Mouse (Mus musculus): Measurements from ENCODE around the gene Stab2.

Stab2 gene

GRCm38 (mm10) chr10:86826929-86827328 lies 180.9 kb downstream of the Stab2 start:
- no peak for DNase-seq (ENCODE audit: low spot score in 2 of 2)

DNA sequence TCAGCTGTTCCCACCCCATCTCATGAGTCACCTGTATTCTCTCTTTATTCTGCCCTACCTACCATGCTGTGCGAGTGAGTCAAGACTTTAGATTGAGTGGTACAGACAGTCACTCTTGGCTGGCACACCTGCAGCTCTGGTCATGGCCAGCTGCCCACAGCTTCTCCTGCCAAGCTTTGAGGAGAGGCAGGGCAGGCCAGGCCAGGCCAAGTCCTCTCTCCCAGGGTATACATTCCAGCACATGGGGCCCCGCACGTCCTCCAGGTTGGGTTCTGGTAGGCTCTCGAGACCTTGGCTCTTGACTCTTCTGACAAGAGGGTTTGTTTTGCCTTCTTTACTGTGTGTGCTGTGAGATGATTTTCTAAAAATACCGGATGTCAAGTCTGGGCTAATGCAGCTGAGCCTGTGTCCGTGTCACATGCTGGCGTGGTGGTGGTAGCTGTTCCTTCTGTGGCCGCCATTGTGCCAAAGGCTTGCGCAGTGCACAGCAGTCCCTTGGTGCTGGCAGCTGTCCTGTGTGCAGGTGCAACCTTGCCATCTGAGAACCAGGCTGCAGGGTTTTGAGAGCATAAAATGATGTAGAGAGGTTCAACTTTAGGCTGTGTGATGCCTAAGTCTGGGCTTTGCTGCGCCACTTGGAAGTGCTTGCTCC lies 181.8 kb downstream of the Stab2 start:
- DNase-seq (ENCODE audit: low spot score in 2 of 2) = no peak

- no peak for DNase-seq (ENCODE audit: low spot score in 2 of 2)
Observed at GRCm38 (mm10) chr10:86824871-86825270, 183.0 kb downstream of the Stab2 start.

- no peak for DNase-seq (ENCODE audit: low spot score in 2 of 2)
Observed at GRCm38 (mm10) chr10:86824093-86824492, 183.7 kb downstream of the Stab2 start.

- DNase-seq (ENCODE audit: low spot score in 2 of 2) = no peak
Observed at GRCm38 (mm10) chr10:86821014-86821413, 186.8 kb downstream of the Stab2 start.

DNA sequence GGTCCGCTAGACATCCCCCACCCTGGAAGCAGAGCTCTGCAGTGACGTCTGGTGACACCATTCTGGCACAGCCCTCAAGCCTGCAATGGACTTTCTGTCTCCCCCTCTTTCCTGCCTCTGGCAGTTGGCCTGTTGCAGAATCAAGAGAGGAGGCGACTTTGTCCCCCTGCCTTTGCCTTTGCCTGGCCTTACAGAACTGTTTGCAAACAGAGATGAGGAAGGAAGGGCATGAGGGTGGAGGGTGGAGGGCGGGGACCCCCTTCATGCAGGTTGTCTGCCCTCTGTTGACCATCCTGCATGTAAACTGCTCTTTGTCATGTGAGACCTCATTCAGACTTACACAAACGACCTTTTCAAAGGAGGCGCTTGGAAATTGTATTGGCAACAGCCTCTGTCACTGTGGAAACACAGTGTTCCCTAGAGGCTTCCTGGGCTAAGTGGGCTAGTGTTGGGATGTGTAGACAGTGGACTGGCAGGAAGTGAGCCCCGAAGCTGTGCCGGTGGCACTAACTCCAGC lies 188.1 kb downstream of the Stab2 start:
- DNase-seq (ENCODE audit: low spot score in 2 of 2) = peak in 1 of 2 experiments; percentile 35

GRCm38 (mm10) chr10:86815133-86815532 lies 192.7 kb downstream of the Stab2 start:
- no peak for DNase-seq (ENCODE audit: low spot score in 2 of 2)

- no peak for DNase-seq (ENCODE audit: low spot score in 2 of 2)
Observed at GRCm38 (mm10) chr10:86814292-86815131, 193.3 kb downstream of the Stab2 start.

- DNase-seq (ENCODE audit: low spot score in 2 of 2) = no peak
Observed at GRCm38 (mm10) chr10:86810612-86811011, 197.2 kb downstream of the Stab2 start.

- DNase-seq (ENCODE audit: low spot score in 2 of 2) = peak in 1 of 2 experiments; percentile 53
Observed at GRCm38 (mm10) chr10:86810000-86810399, 197.8 kb downstream of the Stab2 start.

- no peak for DNase-seq (ENCODE audit: low spot score in 2 of 2)
Observed at GRCm38 (mm10) chr10:86808013-86808758, 199.6 kb downstream of the Stab2 start.

DNA sequence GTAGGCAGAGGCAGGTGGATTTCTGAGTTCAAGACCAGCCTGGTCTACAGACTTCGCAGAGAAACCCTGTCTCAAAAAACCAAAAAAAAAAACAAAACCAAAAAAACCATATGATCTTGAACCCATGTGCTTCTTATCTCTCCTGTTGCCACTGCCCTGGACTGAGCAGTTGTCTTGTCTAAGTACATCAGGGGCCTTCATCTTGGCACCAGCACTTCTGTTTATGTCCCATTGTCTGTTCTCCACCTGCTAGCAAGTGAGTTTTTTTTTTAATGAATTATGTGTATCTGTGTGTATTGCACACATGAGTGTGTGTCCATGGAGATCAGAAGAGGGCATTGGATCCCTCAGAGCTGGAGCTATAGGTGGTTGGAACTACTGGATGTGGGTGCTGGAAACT lies 200.5 kb downstream of the Stab2 start:
- no peak for DNase-seq (ENCODE audit: low spot score in 2 of 2)

- no peak for DNase-seq (ENCODE audit: low spot score in 2 of 2)
Observed at GRCm38 (mm10) chr10:86796073-86796741, 211.6 kb downstream of the Stab2 start.

DNA sequence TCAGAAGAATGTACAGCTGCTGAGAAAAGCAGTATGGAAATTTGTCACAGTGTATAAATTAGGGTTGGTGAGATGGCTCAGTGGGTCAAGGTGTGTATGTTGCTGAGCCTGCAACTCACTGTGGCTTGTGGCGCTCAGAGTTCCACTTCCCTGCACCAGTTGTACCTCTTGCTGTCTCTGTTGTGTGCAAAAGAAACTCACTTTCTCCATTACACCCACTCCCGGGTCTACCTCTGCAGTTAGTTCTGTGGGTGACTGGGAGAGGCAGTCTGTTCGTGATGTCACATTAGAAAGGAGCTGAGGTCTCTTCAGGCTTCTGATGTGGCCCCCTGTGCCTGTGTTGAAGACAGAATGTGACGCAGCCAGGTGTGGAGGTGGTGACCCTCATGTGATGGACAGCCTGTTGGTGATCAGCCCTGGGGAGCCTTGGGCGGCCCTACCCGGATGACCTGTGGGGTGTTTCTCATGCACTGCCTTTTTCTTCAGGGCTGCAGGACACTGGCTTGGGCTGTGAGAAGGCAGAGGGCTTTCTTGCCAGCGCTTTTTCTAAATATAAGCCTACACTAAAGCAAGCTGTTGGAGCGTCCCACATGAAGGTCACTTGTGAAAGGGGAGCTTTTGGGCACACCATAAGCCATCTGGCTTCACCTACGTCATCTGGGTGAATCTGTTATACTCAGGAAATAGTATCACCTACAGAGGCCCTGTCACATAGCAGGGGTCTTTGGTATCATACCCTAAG lies 212.9 kb downstream of the Stab2 start:
- DNase-seq (ENCODE audit: low spot score in 2 of 2) = peak in 1 of 2 experiments; percentile 45

DNA sequence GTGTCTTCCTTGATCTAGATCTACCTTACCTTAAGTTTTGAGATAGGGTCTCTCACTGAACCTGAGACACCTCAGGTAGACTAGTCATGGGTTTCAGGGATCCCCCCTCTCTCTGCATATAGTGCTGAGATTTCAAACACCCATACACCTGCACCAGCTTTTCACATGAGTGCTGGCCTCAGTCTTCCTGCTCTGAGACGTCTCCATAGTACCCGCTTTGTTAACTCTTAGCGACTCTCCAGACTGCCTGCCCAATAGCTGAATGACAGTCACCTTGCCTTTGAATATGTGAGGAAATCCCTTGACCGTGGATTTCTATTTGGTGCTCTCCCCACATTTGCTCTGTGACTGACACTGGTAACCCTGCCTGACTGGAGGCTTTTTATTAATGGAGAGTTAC lies 213.6 kb downstream of the Stab2 start:
- DNase-seq (ENCODE audit: low spot score in 2 of 2) = no peak

DNA sequence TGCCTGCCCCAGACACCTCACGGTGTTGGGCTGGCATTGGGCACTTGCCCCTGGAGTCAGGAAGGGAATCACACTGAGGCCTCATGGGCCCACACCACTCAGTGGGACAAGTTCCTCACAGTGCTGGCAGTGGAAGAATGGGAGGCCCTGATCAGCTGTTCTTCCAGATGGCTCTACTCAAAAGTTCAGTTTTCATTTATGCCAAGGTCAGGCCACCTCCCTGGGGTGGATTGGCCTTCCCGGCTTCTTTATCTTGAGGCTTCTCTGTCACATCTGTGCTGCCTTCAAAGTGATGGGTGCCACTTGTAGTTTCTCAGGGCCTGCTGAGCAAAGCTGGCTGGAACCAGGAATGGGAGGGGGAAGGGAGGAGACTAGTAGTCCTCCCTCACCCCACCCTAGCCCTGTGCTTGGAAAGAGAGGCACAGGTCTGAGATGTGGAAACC lies 214.3 kb downstream of the Stab2 start:
- DNase-seq (ENCODE audit: low spot score in 2 of 2) = no peak

- no peak for DNase-seq (ENCODE audit: low spot score in 2 of 2)
Observed at GRCm38 (mm10) chr10:86791507-86792184, 216.2 kb downstream of the Stab2 start.
